In genomic region chr14:76217178-76217500, GRCm38 (mm10) we compare ENCODE assay signal across 8 mouse cellular contexts.
DNase-seq lines count a peak whose midpoint lies in the region; ATAC-seq lines count a peak whose summit lies in the region.
"Had no signal": no experiment of that assay in that cellular context is flagged by ENCODE, and none has a peak within 500 bp of the region (broad histone marks: within the 10 kb centered on the region; RNA-seq: fewer than 3 reads in every experiment).

No protein-coding gene starts in this region.

- 67% methylated on average over 9 of the region's 9 CpGs for WGBS in intestine, embryonic 14.5 days
- 87% methylated on average over 9 of the region's 9 CpGs for WGBS in forebrain, embryonic 13.5 days
- WGBS in heart, embryonic 12.5 days: 76% methylated on average over 9 of the region's 9 CpGs

- H3K27ac ChIP-seq in intestine, embryonic 14.5 days (ENCODE audit: low read depth): 0 out of 2 replicates have a peak overlapping the region, but pooled peaks have one; percentile 4
- H3K27ac ChIP-seq in forebrain, embryonic 13.5 days: no peak overlapping the region
- no peak overlapping the region for H3K27ac ChIP-seq in heart, embryonic 12.5 days (ENCODE audit: poor library complexity, severe bottlenecking)

- 0 out of 2 replicates have a peak, but pooled peaks cover 3% of the 10 kb centered on the region for H3K9me3 ChIP-seq in intestine, embryonic 14.5 days (ENCODE audit: control insufficient read depth, low read length)
- peaks cover 10% of the 10 kb centered on the region; the same call in 1 of the 2 replicates for H3K9me3 ChIP-seq in forebrain, embryonic 13.5 days (replicated peaks)
- H3K9me3 ChIP-seq in heart, embryonic 12.5 days (replicated peaks): peaks cover 11% of the 10 kb centered on the region; the same call in 1 of the 2 replicates

- H3K4me2 ChIP-seq in intestine, embryonic 14.5 days (ENCODE audit: low read length): no peak overlapping the region
- no peak overlapping the region for H3K4me2 ChIP-seq in forebrain, embryonic 13.5 days
- no peak overlapping the region for H3K4me2 ChIP-seq in heart, embryonic 12.5 days

- no peak for ATAC-seq in intestine, embryonic 14.5 days (replicated peaks; ENCODE audit: low FRiP score, low TSS enrichment, low read depth)
- no peak for ATAC-seq in forebrain, embryonic 13.5 days
- no peak for ATAC-seq in heart, embryonic 12.5 days (ENCODE audit: insufficient number of reproducible peaks, low FRiP score)

- H3K36me3 ChIP-seq in intestine, embryonic 14.5 days (ENCODE audit: control insufficient read depth, insufficient read depth, low read length): no peaks in the 10 kb centered on the region
- H3K36me3 ChIP-seq in forebrain, embryonic 13.5 days (ENCODE audit: poor library complexity, severe bottlenecking): no peaks in the 10 kb centered on the region
- no peaks in the 10 kb centered on the region for H3K36me3 ChIP-seq in heart, embryonic 12.5 days

- peaks cover 5% of the 10 kb centered on the region for H3K4me1 ChIP-seq in intestine, embryonic 14.5 days (replicated peaks; ENCODE audit: control insufficient read depth, insufficient read depth, low read length)
- H3K4me1 ChIP-seq in forebrain, embryonic 13.5 days: peaks cover 15% of the 10 kb centered on the region
- no peaks in the 10 kb centered on the region; the same call in 1 of the 2 replicates for H3K4me1 ChIP-seq in heart, embryonic 12.5 days (replicated peaks)

- peak; percentile 11 to 21 for DNase-seq in spleen, adult 18-20 months
- no peak for DNase-seq in spleen, adult 12 weeks (ENCODE audit: low spot score)
- DNase-seq in intestine, embryonic 14.5 days (ENCODE audit: low spot score): no peak
- peak; percentile 56 to 57 for DNase-seq in natural killer cell, adult 2 months (ENCODE audit: low spot score in 2 of 2)
- no peak for DNase-seq in embryo, embryonic 10.5 days (ENCODE audit: low spot score)
- DNase-seq: gastrocnemius, postnatal 10 days had no signal

- no peaks in the 10 kb centered on the region for H3K27me3 ChIP-seq in intestine, embryonic 14.5 days (replicated peaks; ENCODE audit: control insufficient read depth, insufficient read depth, low read length)
- no peaks in the 10 kb centered on the region for H3K27me3 ChIP-seq in forebrain, embryonic 13.5 days
- H3K27me3 ChIP-seq in heart, embryonic 12.5 days (replicated peaks): no peaks in the 10 kb centered on the region

- H3K4me3 ChIP-seq in intestine, embryonic 14.5 days (ENCODE audit: low read depth, low read length): no peak overlapping the region
- H3K4me3 ChIP-seq in forebrain, embryonic 13.5 days: no peak overlapping the region
- no peak overlapping the region for H3K4me3 ChIP-seq in heart, embryonic 12.5 days

- H3K9ac ChIP-seq in intestine, embryonic 14.5 days (ENCODE audit: low read length): no peak overlapping the region
- H3K9ac ChIP-seq in forebrain, embryonic 13.5 days: no peak overlapping the region
- H3K9ac ChIP-seq in heart, embryonic 12.5 days: no peak overlapping the region

Comparison
In these comparisons a context has a peak if more than half of its experiments do, and no peak if none do; other contexts are left out.
1. DNase-seq: peak in spleen, adult 18-20 months (2 of 2) and natural killer cell, adult 2 months (2 of 2); none in spleen, adult 12 weeks (single experiment), intestine, embryonic 14.5 days (single experiment) and embryo, embryonic 10.5 days (single experiment).